Mouse (Mus musculus): ENCODE results near the gene Lzts2. TPM values are rescaled to one million over a fixed set of nuclear protein-coding genes. Genes with fewer than 3 reads are reported as not detected.

Lzts2 gene
- total RNA-seq, 2 experiments from 2014 or later = 66.4 to 72.4 TPM

GRCm38 (mm10) chr19:45073871-45074542 is 59.8 kb downstream of the Lzts2 start:
- intact Hi-C loops (cut with DNase I) = loop anchor here (2.0 kb wide), 1 partner anchor 13 kb away; no protein-coding TSS in a partner anchor
- DNase-seq = peak; percentile 91 to 92

- DNase-seq = peak; percentile 96 to 97
- intact Hi-C loops (cut with DNase I) = loop anchor here (2.0 to 5.0 kb wide), 2 partner anchors 14 to 88 kb away; no protein-coding TSS in a partner anchor
Measured at GRCm38 (mm10) chr19:45074580-45075322, 60.5 kb downstream of the Lzts2 start, which contains the start of gene Kazald1. Gene Kazald1, plus strand, starts transcription at chr19:45075241.

GRCm38 (mm10) chr19:45075323-45076035 is 61.3 kb downstream of the Lzts2 start:
- DNase-seq = peak; percentile 25 to 41

GRCm38 (mm10) chr19:45076036-45076575 is 61.9 kb downstream of the Lzts2 start:
- intact Hi-C loops (cut with DNase I) = loop anchor here (5.0 kb wide), 1 partner anchor 86 kb away; no protein-coding TSS in a partner anchor
- DNase-seq = no peak

More at GRCm38 (mm10) chr19:45075323-45076035, 61.3 kb downstream of the Lzts2 start:
- intact Hi-C loops (cut with DNase I) = loop anchor here (2.0 to 5.0 kb wide), 2 partner anchors 15 to 87 kb away; no protein-coding TSS in a partner anchor

Other genes starting within 250 kb of the Lzts2 start
- 10 to 100 TPM; 26.4 to 26.8 TPM for gene Slf2, start 83.3 kb upstream of the Lzts2 start, total RNA-seq (2021)
- gene Sema4g, start 25.3 kb upstream of the Lzts2 start, total RNA-seq (2021) = under 1 TPM; 0.56 to 0.72 TPM
- gene Twnk, start 8.8 kb upstream of the Lzts2 start, total RNA-seq (2021) = 10 to 100 TPM; 21.5 to 22.0 TPM
- 10 to 100 TPM; 50.3 to 53.9 TPM for gene Mrpl43, start 8.0 kb upstream of the Lzts2 start, total RNA-seq (2021)
- under 1 TPM in 1 of 2 experiments, not detected in 1; 0.19 TPM for gene Pdzd7, start 31.3 kb downstream of the Lzts2 start, total RNA-seq (2021)
- gene Sfxn3, start 33.1 kb downstream of the Lzts2 start, total RNA-seq (2021) = 10 to 100 TPM; 15.7 to 19.1 TPM
- 1 to 10 TPM; 4.9 to 7.0 TPM for gene Kazald1, start 60.8 kb downstream of the Lzts2 start, total RNA-seq (2021)
- gene Tlx1, start 136.3 kb downstream of the Lzts2 start, total RNA-seq (2021) = under 1 TPM; 0.22 to 0.27 TPM
- not detected for gene Lbx1, start 221.4 kb downstream of the Lzts2 start, total RNA-seq (2021)

All from heart, postnatal 14 days (tissue).